Mouse (Mus musculus) thymus, adult 2 months (tissue): ENCODE results near the gene Fermt3. TPM values are rescaled to one million over a fixed set of nuclear protein-coding genes. Genes with fewer than 3 reads are reported as not detected.
A peak's percentile ranks its signal among the peaks of the same experiment; 100 is the strongest.

Experiments
- DNase-seq: peaks from one replicate; pipeline ENCODE4 v3.0.0; 2021
- H3K27ac ChIP-seq: fragments of 200-500 bp; 2 replicates; pipeline ENCODE4 v1.5.1; 2012; ENCODE audit warnings: low read length, control low read depth; ENCODE audit not compliant: control insufficient read depth, insufficient read depth
- H3K27me3 ChIP-seq: fragments of 200-500 bp; 2 replicates; pipeline ENCODE4 v1.6.1; 2012; ENCODE audit warnings: mild to moderate bottlenecking, low read length, moderate library complexity, mixed read lengths; ENCODE audit not compliant: control insufficient read depth, insufficient read depth
- H3K36me3 ChIP-seq: fragments of 200-500 bp; 2 replicates; pipeline ENCODE4 v1.6.1; 2012; ENCODE audit warnings: mild to moderate bottlenecking, low read length, moderate library complexity; ENCODE audit not compliant: control insufficient read depth, insufficient read depth
- H3K4me1 ChIP-seq: fragments of 200-500 bp; replicated peaks from 2 replicates; pipeline ENCODE4 v1.6.1; 2012; ENCODE audit warnings: low read length; ENCODE audit not compliant: control insufficient read depth, insufficient read depth
- H3K4me3 ChIP-seq: fragments of 200-500 bp; 2 replicates; pipeline ENCODE4 v1.5.1; 2012; ENCODE audit warnings: mild to moderate bottlenecking, low read length, control low read depth, moderate library complexity; ENCODE audit not compliant: control insufficient read depth, insufficient read depth
- CTCF ChIP-seq: fragments of 200-500 bp; IDR thresholded peaks from 2 replicates; pipeline ENCODE4 v1.5.1; 2012; ENCODE audit warnings: mild to moderate bottlenecking, control low read depth, low read length, moderate library complexity, borderline replicate concordance; ENCODE audit not compliant: control insufficient read depth, poor library complexity, insufficient read depth; ENCODE audit errors: extremely low read depth
- POLR2A ChIP-seq: fragments of 200-500 bp; IDR thresholded peaks from 2 replicates; pipeline ENCODE4 v1.6.1; 2012; ENCODE audit warnings: mild to moderate bottlenecking, low read length, control low read depth, moderate library complexity; ENCODE audit not compliant: control insufficient read depth, poor library complexity, insufficient read depth; ENCODE audit errors: extremely low read depth
- WGBS: fragments of 180-500 bp; shearing (Covaris S2); methylation state at CpG from one replicate; pipeline ENCODE4 v1.1.7; 2018; 5-methylcytosine and 5-hydroxymethylcytosine counted together
- polyA plus RNA-seq: library from polyadenylated mRNA; depleted of rRNA; stranded (reverse); fragments of >200 nt; gene quantifications from 2 replicates; pipeline ENCODE4 v1.2.3, GENCODE M21; 2012

The Fermt3 gene
- polyA plus RNA-seq, 1 experiment, result 345 TPM

- TF ChIP-seq CTCF (no peak), POLR2A (no peak)
- H3K4me1 ChIP-seq, result peaks cover 34% of the 10 kb centered on the region
- no peak overlapping the region for H3K4me3 ChIP-seq
- no peak overlapping the region for H3K27ac ChIP-seq
- 96% methylated on average over 8 of the region's 8 CpGs for WGBS
- H3K27me3 ChIP-seq, result no peaks in the 10 kb centered on the region
- no peaks in the 10 kb centered on the region for H3K36me3 ChIP-seq
- no peak for DNase-seq
Measured at GRCm38 (mm10) chr19:7062916-7063315, 43.6 kb upstream of the Fermt3 start.

GRCm38 (mm10) chr19:7062110-7062509 is 42.8 kb upstream of the Fermt3 start:
- no peaks in the 10 kb centered on the region for H3K36me3 ChIP-seq
- DNase-seq, result no peak
- WGBS, result 94% methylated on average over 5 of the region's 5 CpGs
- H3K4me3 ChIP-seq, result no peak overlapping the region
- no peaks in the 10 kb centered on the region for H3K27me3 ChIP-seq
- TF ChIP-seq POLR2A (no peak), CTCF (no peak)
- no peak overlapping the region for H3K27ac ChIP-seq
- peaks cover 34% of the 10 kb centered on the region for H3K4me1 ChIP-seq

- peaks cover 18% of the 10 kb centered on the region for H3K4me1 ChIP-seq
- no peaks in the 10 kb centered on the region for H3K36me3 ChIP-seq
- no peaks in the 10 kb centered on the region for H3K27me3 ChIP-seq
- 97% methylated on average over 6 of the region's 6 CpGs for WGBS
- TF ChIP-seq CTCF, result no peak
- H3K27ac ChIP-seq, result no peak overlapping the region
- DNase-seq, result no peak
- no peak overlapping the region for H3K4me3 ChIP-seq
Measured at GRCm38 (mm10) chr19:7058541-7058940, 39.3 kb upstream of the Fermt3 start.

- no peak for TF ChIP-seq CTCF
- TF ChIP-seq POLR2A, result no peak
Measured at GRCm38 (mm10) chr19:7057722-7058207, 38.5 kb upstream of the Fermt3 start.

GRCm38 (mm10) chr19:7057126-7057721 is 38.0 kb upstream of the Fermt3 start:
- Histone ChIP-seq H3K4me1 (peaks cover 18% of the 10 kb centered on the region), H3K36me3 (no peaks in the 10 kb centered on the region), H3K27me3 (no peaks in the 10 kb centered on the region), H3K27ac (no peak overlapping the region), H3K4me3 (peak overlapping the region; percentile 61)
- WGBS, result 4% methylated on average over 16 of the region's 16 CpGs
- peak; percentile 11 for DNase-seq
- no peak for TF ChIP-seq POLR2A
- TF ChIP-seq CTCF, result no peak

More at GRCm38 (mm10) chr19:7057722-7058207, 38.5 kb upstream of the Fermt3 start:
- peaks cover 18% of the 10 kb centered on the region for H3K4me1 ChIP-seq
- 14% methylated on average over 15 of the region's 15 CpGs for WGBS
- H3K27ac ChIP-seq, result no peak overlapping the region
- DNase-seq, result peak; percentile 60
- H3K4me3 ChIP-seq, result peak overlapping the region; percentile 61
- H3K36me3 ChIP-seq, result no peaks in the 10 kb centered on the region
- H3K27me3 ChIP-seq, result no peaks in the 10 kb centered on the region

GRCm38 (mm10) chr19:7056248-7057087 is 37.2 kb upstream of the Fermt3 start, which contains the start of gene Macrod1:
Macrod1 (plus strand) TSS chr19:7056810.
- DNase-seq, result peak; percentile 76
- no peak within 1 kb of the TSS for H3K27ac ChIP-seq
- TF ChIP-seq CTCF (peak; percentile 65; the same call in 1 of the 2 replicates), POLR2A (no peak)
- H3K4me3 ChIP-seq, result peak within 1 kb of the TSS; percentile 61
- H3K36me3 ChIP-seq, result no peaks in the 10 kb centered on the region
- 1% methylated on average over 72 of the region's 72 CpGs for WGBS
- peaks cover 18% of the 10 kb centered on the region for H3K4me1 ChIP-seq
- no peaks in the 10 kb centered on the region for H3K27me3 ChIP-seq
